Mouse (Mus musculus): Measurements from ENCODE around the gene Kcnj10.

Kcnj10 gene

GRCm38 (mm10) chr1:172368768-172369418 lies 27.9 kb downstream of the Kcnj10 start:
- no peak for ATAC-seq (ENCODE audit: insufficient number of reproducible peaks, low FRiP score, low TSS enrichment)

- peak; percentile 100 for ATAC-seq (ENCODE audit: insufficient number of reproducible peaks, low FRiP score, low TSS enrichment)
Observed at GRCm38 (mm10) chr1:172376198-172376667, 35.2 kb downstream of the Kcnj10 start, which contains the start of gene Pigm. Gene Pigm, plus strand, starts transcription at chr1:172376546.

- ATAC-seq (ENCODE audit: insufficient number of reproducible peaks, low FRiP score, low TSS enrichment) = peak; percentile 37; the same call in 1 of the 2 replicates
Observed at GRCm38 (mm10) chr1:172376758-172377458, 35.9 kb downstream of the Kcnj10 start.

GRCm38 (mm10) chr1:172380066-172380465 lies 39.1 kb downstream of the Kcnj10 start:
- no peak for ATAC-seq (ENCODE audit: insufficient number of reproducible peaks, low FRiP score, low TSS enrichment)

GRCm38 (mm10) chr1:172382090-172382489 lies 41.1 kb downstream of the Kcnj10 start:
- no peak for ATAC-seq (ENCODE audit: insufficient number of reproducible peaks, low FRiP score, low TSS enrichment)

- ATAC-seq (ENCODE audit: insufficient number of reproducible peaks, low FRiP score, low TSS enrichment) = no peak
Observed at GRCm38 (mm10) chr1:172387246-172387645, 46.2 kb downstream of the Kcnj10 start.

- no peak for ATAC-seq (ENCODE audit: insufficient number of reproducible peaks, low FRiP score, low TSS enrichment)
Observed at GRCm38 (mm10) chr1:172390769-172391168, 49.8 kb downstream of the Kcnj10 start.

- ATAC-seq (ENCODE audit: insufficient number of reproducible peaks, low FRiP score, low TSS enrichment) = no peak
Observed at GRCm38 (mm10) chr1:172391807-172392581, 51.0 kb downstream of the Kcnj10 start.

- ATAC-seq (ENCODE audit: insufficient number of reproducible peaks, low FRiP score, low TSS enrichment) = no peak
Observed at GRCm38 (mm10) chr1:172392643-172393170, 51.7 kb downstream of the Kcnj10 start.

- no peak for ATAC-seq (ENCODE audit: insufficient number of reproducible peaks, low FRiP score, low TSS enrichment)
Observed at GRCm38 (mm10) chr1:172393739-172394138, 52.7 kb downstream of the Kcnj10 start.

- ATAC-seq (ENCODE audit: insufficient number of reproducible peaks, low FRiP score, low TSS enrichment) = no peak
Observed at GRCm38 (mm10) chr1:172396996-172397752, 56.2 kb downstream of the Kcnj10 start.

- ATAC-seq (ENCODE audit: insufficient number of reproducible peaks, low FRiP score, low TSS enrichment) = no peak
Observed at GRCm38 (mm10) chr1:172406077-172406706, 65.2 kb downstream of the Kcnj10 start.

- ATAC-seq (ENCODE audit: insufficient number of reproducible peaks, low FRiP score, low TSS enrichment) = no peak
Observed at GRCm38 (mm10) chr1:172408996-172409395, 68.0 kb downstream of the Kcnj10 start.

GRCm38 (mm10) chr1:172409431-172409830 lies 68.4 kb downstream of the Kcnj10 start:
- no peak for ATAC-seq (ENCODE audit: insufficient number of reproducible peaks, low FRiP score, low TSS enrichment)

- ATAC-seq (ENCODE audit: insufficient number of reproducible peaks, low FRiP score, low TSS enrichment) = no peak
Observed at GRCm38 (mm10) chr1:172410806-172411205, 69.8 kb downstream of the Kcnj10 start.

- peak; percentile 77; the same call in 1 of the 2 replicates for ATAC-seq (ENCODE audit: insufficient number of reproducible peaks, low FRiP score, low TSS enrichment)
Observed at GRCm38 (mm10) chr1:172412204-172412603, 71.2 kb downstream of the Kcnj10 start.

- no peak for ATAC-seq (ENCODE audit: insufficient number of reproducible peaks, low FRiP score, low TSS enrichment)
Observed at GRCm38 (mm10) chr1:172413491-172414230, 72.7 kb downstream of the Kcnj10 start.

- no peak for ATAC-seq (ENCODE audit: insufficient number of reproducible peaks, low FRiP score, low TSS enrichment)
Observed at GRCm38 (mm10) chr1:172414231-172414585, 73.2 kb downstream of the Kcnj10 start.

GRCm38 (mm10) chr1:172415061-172415460 lies 74.1 kb downstream of the Kcnj10 start:
- no peak for ATAC-seq (ENCODE audit: insufficient number of reproducible peaks, low FRiP score, low TSS enrichment)
